Mouse (Mus musculus) c-Kit-positive CD71-positive TER-119-positive erythroid progenitor cells, embryonic 14.5 days (primary cell): ENCODE data around the gene Nim1k.
"Not testable (repeated sequence)": the region's sequence is repeated elsewhere in the genome, so short reads cannot be mapped to it uniquely, and the experiment has no call there.

ENCODE experiments used
- DNase-seq: peaks from one replicate; pipeline ENCODE4 v3.0.0-alpha.2; 2013; ENCODE audit warnings: low spot score

Nim1k gene

DNA sequence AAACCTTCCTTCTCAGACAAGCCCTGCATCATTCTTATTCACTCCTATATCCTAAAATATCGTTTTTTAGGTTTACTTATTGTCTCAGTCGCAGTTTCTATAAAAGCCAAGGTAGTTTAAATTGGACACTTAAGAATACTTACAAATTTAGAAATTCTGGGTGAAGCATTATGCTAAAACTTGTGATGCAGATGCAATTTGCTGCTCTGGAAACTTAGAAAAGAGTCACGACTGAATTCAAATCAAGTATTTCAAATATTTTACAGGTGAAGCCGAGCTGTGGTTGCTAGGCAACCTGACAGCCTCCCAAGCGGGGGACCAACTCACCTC lies 66.0 kb downstream of the Nim1k start:
- no peak for DNase-seq

DNA sequence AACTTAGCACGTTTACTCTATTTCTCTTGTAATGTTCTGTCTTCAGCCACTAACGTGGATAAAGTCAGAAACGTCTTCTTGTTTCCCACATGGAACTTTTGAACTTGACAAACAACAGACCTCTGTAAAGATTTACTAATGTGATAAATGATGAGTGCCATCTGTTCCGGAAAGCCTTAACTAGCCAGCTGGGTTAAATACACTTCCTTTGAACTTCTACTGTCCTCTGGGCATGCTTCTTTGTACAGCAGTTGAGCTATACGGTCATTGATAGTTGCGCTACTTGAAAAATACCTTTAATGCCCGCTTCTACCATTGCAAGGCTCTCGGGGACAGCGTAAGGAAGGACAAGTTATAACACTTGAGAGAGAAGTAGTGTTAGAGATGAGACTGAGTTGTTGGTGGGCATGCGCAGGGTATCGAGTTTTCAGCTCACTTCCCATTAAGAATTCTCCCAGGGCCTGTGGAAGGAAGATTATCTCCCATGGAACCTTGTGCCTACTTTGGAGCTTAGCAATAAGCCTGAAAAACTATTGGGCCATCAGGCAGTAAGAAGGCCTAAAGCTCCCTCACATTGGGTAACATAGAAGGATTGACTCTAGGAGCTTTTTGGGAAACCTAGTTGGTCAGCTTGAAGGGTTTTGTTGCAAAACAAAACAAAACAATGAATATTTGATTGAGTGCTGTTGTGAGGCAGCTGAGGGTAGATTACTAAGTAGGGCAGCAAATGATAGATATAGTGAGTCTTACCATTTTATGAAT lies 71.1 kb downstream of the Nim1k start:
- no peak for DNase-seq

DNA sequence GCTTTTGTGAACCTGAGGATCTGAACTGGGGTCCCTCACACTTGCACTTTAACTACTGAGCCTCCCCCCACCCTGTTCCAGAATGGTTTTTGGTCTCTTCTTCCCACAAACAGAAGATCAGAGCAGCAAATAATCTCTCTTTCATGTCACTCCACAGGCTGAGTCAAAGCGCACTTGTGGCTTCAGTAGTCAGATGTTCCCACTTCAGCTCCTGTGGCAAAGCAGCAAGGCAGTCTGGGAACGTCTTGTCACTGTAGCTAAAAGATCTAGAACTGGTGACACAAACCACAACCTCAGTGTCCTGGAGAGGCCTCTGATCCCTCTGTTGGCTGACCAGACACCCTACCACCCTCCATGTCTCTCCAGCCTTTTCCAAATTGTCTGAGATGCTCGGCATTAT lies 74.5 kb downstream of the Nim1k start:
- no peak for DNase-seq

DNA sequence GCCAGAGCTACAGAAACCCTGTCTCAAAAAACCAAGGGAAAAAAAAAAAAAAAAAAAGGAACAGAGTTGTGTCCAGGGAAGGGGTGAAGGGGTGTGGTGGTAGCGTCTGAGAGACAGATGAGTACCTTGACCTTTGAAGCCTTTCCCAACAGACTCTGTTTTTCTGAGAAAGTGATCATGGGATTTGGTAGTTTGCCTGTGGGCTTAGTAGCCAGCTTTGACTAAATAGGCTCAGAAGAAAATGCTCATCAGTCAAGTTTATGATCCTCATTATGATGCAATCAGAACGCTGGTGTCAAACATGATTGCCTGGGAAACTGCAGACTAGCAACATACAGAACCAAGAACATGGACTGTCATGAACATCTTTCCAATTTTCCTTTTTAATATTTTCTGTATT lies 76.0 kb downstream of the Nim1k start:
- no peak for DNase-seq

DNA sequence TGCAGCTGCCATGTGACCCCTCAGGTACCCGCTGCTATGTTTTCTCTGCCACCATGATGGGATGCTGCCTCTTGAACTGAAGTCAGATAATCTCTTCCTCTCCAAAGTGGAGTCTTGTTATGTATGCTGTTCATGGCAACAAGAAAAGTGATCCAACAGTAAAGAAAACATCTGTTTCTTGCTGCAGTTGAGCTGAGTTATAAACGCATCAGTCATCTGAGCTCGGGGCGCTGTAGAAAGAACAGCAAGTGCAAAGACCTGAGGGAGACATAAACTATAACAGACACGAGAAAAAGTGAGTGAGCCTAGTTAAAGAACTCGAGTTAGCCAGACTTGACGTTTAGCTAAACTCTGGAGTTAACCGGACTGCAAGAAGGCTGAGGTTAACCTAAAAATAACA lies 76.9 kb downstream of the Nim1k start:
- no peak for DNase-seq

DNA sequence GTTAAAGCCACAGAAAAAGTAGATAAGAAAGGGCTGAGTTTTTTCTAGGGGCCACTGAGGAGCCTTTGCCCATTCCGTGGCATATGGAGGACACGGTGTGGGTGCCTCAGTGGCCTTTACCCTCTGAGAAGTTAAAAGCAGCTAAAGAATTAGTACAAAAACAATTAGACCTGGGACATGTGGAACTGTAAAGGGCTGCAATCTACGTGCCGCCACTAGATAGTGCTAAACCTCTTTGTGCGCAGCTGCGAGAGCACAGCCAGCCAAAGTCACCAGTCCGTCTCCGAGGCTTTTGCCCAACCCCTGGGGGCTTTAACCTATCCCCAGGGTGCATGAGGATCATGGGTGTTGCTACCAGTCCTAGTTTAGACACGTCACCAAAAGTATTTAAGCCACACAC lies 94.3 kb downstream of the Nim1k start:
- DNase-seq: not testable (repeated sequence)
